Mouse (Mus musculus): Measurements from ENCODE around the gene Lcmt1.

DNA sequence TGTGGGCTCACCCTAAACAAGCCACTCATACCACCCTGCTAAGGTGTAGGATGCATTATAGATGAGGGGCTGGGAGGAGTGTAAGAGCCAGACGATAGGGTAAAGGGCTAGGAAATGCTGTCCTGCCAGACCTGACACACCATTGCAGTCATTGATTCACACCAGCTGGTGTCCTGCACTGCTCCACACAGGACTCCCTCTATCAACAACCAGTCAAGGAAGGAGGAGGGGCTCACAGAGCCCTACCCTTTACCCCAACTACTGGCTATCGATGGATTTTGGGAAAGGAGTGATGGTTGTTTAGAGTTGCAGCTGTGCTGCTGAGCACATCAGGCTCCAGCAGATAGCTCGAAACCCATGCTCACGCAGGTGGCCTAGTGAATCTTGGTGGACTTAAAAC is 47.2 kb downstream of the Lcmt1 start:
- TF ChIP-seq GATA1 (IDR thresholded peaks at IDR 0.05; ENCODE audit: low read length) (no peak), TAL1 (IDR thresholded peaks at IDR 0.05; ENCODE audit: low read length) (no peak)

All from erythroblast, embryonic 14.5 days (primary cell).